Mouse (Mus musculus): ENCODE measurements around the gene Cd69.

Cd69 gene

DNA sequence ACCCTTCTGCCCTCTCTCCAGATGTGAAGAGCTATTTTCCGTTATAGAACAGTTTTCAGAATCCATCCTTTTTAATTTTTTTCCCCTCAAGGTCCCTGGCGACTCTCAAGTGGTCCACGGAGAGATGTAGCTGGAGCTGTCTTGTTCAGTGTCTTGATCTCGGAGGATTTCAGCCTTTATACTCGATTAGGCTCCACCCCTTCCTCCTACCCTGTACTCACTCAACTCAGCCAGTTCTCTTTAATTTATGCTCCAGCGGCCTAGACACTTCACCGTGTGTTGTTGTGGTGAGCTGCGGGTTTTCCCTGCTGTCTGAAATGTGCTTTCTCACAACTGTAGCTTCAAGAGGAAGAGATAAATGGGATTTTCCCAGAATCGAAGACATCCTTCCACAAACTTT is at the start of gene Cd69:
TSS of gene Cd69 (minus strand) at position 217 of the 400 bp plus-strand sequence.
- DNase-seq (ENCODE audit: low read depth), result no peak

GRCm38 (mm10) chr6:129319331-129319730 is 44.1 kb upstream of the Cd69 start:
- no peak for DNase-seq (ENCODE audit: low read depth)

DNA sequence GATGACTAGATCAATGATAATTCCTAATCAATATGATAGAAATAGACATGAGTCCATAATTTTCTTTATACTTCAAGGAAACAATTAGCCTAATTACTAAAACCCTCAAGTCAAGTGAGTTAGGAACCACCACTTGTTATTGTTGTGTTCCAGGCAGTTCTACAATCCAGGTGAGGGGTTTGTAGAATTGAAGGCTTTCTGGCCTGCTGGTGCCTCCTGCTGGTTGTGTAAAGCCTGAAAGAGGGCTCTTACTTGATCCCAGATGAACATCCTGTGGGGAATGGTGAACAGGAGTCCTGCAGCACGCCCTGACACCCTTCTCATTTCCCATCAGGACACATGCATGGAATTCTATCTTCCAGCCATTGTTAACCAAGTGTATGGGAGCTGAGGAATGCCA is 43.2 kb upstream of the Cd69 start:
- DNase-seq (ENCODE audit: low read depth), result no peak

DNA sequence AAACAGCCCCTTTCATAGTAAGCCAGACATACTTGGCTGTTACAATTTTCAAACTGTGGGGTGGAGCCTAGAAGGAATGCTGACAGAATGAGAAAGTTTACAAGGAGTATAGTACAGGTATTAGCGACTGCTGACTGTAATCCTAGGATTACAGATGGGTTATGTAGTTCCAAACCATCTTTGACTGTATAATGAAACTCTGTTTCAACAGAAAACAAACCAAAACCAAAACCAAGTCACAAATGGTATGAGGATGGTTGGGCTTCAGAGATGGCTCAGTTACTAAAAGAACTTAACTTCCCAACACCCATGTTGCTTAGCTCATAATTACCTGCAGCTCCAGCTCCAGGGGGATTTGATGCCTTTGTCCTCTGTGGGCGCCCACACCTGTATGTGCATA is 41.2 kb upstream of the Cd69 start:
- no peak for DNase-seq (ENCODE audit: low read depth)

DNA sequence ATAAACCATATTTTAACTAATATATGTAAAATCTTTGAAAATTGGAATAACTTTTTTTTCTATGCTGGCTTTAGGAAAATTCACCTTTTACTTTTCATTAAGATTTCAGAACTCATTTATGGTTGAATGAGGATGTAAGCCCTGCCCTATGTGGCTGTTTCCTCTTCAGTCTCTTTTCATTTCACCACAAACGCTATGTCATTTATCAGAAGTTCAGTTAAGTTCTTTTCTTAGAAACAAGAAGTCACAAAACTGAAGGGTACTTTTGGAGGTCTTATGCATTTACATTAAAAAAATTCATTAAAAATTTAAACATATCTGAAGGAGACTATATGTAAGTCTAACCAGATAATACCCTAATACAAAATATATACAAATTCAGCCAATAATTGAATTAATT is 40.5 kb upstream of the Cd69 start:
- no peak for DNase-seq (ENCODE audit: low read depth)

GRCm38 (mm10) chr6:129314655-129315168 is 39.5 kb upstream of the Cd69 start:
- DNase-seq (ENCODE audit: low read depth), result no peak

- DNase-seq (ENCODE audit: low read depth), result no peak
These were observed 37.3 kb upstream of the Cd69 start for GRCm38 (mm10) chr6:129312499-129312898.

GRCm38 (mm10) chr6:129304180-129304579 is 28.9 kb upstream of the Cd69 start:
- no peak for DNase-seq (ENCODE audit: low read depth)

DNA sequence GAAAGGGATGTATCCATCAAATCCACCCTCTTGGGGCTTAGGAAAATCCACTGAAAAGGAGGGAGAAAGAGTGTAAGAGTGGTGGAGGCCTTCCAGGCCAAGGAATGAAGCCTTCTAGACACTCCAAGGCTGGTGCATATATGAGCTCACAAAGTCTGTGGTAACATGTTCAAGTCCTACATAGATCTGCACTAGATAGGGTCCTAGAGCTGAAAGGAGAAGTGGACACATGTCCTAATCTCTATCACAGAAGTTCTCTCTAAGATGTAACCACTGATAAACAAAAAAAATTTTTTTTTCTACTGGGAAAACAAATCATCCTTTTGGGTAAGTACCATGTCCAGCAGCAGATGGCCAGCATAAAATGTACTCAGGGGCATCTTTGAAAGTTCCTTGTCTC is 13.5 kb upstream of the Cd69 start:
- no peak for DNase-seq (ENCODE audit: low read depth)

DNA sequence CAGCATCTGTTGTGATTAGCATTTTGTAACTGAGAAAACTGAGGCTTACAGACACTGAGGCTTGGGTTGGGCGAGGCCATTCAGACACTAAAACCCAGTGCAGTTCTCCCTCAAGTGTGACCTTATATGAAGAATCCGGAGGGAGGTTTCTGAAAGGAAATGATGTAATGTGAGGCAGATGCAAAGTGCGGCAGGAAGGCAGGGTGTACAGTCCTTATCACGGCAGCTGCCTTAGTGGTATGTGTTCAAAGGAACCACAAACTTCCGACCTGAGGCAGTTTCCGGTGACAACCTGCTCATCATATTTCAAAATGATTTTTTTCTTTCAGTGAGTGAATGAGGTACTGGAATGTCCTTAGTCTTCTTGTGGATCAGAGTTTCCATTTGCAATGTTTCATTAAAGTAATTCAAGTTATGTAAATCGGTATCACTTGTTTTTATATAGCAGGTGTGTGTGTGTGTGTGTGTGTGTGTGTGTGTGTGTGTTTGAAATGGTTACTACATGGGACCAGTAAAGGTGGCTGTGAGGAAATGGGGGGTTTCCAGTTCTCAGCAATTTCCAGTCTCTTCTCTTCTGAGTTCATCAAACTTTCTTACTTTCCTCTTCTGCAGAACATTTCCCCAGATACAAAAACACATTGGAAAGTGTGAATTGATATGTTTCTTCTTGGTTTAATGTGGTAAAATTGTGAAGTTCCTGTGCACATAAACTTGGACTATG is 9.3 kb upstream of the Cd69 start:
- DNase-seq (ENCODE audit: low read depth), result peak; percentile 64

GRCm38 (mm10) chr6:129283271-129283670 is 8.0 kb upstream of the Cd69 start:
- no peak for DNase-seq (ENCODE audit: low read depth)

DNA sequence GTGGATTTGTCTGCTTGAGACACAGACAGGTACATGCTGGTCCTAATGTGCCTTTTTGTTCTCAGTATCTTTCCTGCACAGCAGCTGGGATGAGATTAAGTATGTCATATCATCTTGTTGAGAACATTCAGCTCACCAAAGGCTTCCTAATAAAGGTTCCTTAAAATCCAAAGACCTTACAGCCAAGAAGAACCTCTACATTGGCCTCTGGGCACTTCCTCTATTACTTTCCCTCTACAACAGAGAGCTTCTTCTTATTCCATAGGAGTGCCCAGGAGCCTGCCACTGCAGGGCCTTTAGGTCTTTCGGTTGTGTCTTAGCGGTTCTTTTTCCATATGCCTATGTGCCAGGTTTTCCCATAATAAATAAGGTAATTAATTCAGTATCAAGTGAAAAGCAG is 1.2 kb upstream of the Cd69 start:
- DNase-seq (ENCODE audit: low read depth), result no peak

DNA sequence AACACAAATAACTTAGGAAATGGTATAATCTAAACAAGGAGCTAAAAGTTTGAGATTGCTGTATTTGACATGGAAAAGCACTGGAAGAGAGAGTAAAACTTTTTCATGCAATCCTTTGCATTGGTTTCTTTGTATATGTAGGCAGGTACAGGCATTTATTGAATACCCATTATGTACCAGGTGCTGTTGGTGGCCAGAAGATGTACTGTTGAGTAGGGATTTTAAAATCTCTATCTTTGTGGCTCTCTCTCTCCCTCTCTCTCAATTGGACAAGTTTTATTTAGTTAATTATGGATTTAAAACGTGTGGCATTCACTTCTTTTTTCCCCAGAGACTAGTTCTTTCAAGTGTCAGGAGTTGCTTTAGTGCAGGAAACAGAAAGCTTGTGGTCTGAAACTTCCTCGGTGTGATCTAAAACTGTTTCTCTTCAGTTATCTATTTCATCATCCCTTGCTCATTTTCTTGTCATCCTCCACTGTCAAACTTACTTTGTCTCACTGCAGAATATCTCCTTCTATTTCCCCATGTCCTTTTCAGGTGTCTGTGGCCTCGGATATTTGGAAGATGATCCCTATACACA is 478 bp upstream of the Cd69 start:
- no peak for DNase-seq (ENCODE audit: low read depth)

DNA sequence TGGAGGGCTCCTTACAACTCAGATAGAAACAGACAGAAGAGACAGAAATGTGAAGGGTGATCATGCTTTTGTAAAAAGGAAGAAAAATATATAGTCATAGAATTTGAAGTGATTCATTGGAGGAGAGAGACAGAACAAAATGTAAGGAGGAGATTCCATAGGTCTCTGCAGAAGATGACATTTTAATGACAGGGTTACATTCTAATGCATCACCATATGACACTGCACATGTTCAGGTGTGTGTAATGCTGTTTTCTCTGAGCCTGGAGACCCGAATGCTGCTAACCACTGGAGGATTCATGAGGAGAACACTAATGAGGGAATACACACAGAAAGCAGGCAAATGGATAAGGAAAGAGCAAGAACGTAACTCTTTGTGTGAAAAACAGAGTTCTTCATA is 760 bp downstream of the Cd69 start:
- no peak for DNase-seq (ENCODE audit: low read depth)

DNA sequence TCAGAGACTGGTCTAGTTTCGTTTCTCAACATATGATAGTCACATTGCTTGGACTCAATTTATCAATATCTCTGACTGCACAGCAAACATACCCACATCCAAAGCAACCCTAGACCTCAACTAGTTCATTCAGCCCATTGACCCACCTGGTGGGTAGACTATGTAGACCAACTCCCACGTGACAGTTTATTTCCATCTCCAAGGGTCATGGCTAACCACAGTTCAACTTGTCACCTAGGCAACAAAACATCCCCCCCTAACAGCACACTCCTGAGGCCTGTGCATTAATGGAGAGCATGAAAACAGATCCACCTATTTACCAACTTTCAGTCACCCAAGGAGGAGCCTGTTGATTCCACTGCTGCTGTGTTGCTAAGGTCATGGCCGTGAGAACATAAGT is 1.6 kb downstream of the Cd69 start:
- DNase-seq (ENCODE audit: low read depth), result no peak

GRCm38 (mm10) chr6:129266438-129267022 is 8.7 kb downstream of the Cd69 start:
- DNase-seq (ENCODE audit: low read depth), result no peak

- no peak for DNase-seq (ENCODE audit: low read depth)
These were observed 9.4 kb downstream of the Cd69 start for GRCm38 (mm10) chr6:129265821-129266220.

DNA sequence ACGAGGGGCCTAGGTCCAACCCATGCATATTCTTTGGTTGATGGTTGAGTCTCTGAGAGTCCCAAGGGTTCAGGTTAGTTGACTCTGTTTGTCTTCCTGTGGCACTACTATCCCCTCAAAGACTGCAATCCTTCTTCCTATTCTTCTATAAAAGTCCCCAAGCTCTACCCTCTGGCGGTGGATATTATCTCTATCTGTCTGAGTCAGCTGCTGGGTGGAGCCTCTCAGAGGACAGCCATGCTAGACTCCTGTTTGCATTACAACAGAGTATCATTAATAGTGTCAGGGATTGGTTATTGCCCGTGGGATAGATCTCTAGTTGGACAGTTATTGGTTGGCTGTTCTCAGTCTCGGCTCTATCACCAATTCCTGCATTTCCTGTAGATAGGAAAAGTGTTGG is 14.3 kb downstream of the Cd69 start:
- no peak for DNase-seq (ENCODE audit: low read depth)

GRCm38 (mm10) chr6:129260034-129260433 is 15.2 kb downstream of the Cd69 start:
- no peak for DNase-seq (ENCODE audit: low read depth)

DNA sequence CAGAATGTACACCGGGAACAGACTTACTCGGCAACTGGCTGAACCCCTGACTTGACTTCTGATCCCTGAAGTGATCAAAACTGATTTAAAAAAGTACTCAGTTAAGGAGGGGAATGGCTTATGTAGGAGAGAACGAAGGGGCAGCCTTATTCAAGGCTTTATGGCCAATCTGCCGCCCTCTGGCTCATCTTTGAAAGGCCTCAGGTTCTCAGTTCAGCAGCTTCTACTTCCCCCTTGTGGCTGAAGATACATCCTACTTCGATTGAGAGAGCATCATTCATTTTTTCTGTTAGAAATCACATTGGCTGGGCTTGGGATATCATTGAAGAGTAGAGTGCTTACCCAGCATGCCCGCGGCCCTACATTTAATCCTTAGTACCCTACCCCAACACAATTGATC is 19.2 kb downstream of the Cd69 start:
- no peak for DNase-seq (ENCODE audit: low read depth)

GRCm38 (mm10) chr6:129254949-129255602 is 20.2 kb downstream of the Cd69 start:
- peak; percentile 70 for DNase-seq (ENCODE audit: low read depth)

GRCm38 (mm10) chr6:129254314-129254713 is 20.9 kb downstream of the Cd69 start:
- DNase-seq (ENCODE audit: low read depth), result no peak

DNA sequence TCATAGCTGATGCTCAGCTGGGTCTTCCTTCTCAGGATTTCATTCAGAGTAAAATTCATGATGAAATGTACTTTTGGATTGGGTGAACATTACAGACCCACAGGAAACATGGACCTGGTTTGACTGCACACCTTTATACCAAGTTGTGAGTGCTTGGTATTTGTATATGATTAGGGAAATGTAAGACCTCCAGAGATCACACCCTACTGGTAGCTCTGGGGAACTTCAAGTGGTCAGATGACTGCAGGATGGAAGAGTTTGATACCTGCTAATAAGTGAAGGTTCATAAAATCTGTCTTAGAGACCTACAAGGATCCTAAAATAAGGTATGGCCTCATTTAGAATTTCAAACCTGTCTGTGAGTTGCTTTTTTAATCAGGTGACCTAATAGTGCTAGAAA is 27.0 kb downstream of the Cd69 start:
- DNase-seq (ENCODE audit: low read depth), result no peak
